In genomic region chr11:107028754-107029153, GRCm38 (mm10) we compare ENCODE assay signal across 9 mouse cellular contexts. TPM values are rescaled to one million over a fixed set of nuclear protein-coding genes. Genes with fewer than 3 reads are reported as not detected.
A peak's percentile ranks its signal among the peaks of the same experiment; 100 is the strongest.
DNase-seq lines count a peak whose midpoint lies in the region; ATAC-seq and TF ChIP-seq lines count a peak whose summit lies in the region.
"Had no signal": no experiment of that assay in that cellular context is flagged by ENCODE, and none has a peak within 500 bp of the region (broad histone marks: within the 10 kb centered on the region; RNA-seq: fewer than 3 reads in every experiment).

No protein-coding gene starts in this region.

- TF ChIP-seq CTCF in ES-Bruce4 (IDR thresholded peaks at IDR 0.05; ENCODE audit: low read depth, low read length): no peak

- peak overlapping the region; percentile 99 for H3K4me2 ChIP-seq in heart, embryonic 14.5 days (ENCODE audit: low read length)
- H3K4me2 ChIP-seq in forebrain, embryonic 15.5 days (replicated peaks): peak overlapping the region; percentile 89
- peak overlapping the region; percentile 86 for H3K4me2 ChIP-seq in liver, embryonic 16.5 days (ENCODE audit: low read depth, low read length)

- H3K27ac ChIP-seq in heart, embryonic 14.5 days (replicated peaks in 1 of 2; ENCODE audit: control insufficient read depth in 1 of 2, insufficient read depth in 1 of 2, low read depth in 2 of 2, low read length in 2 of 2): peak overlapping the region in 1 of 2 experiments; percentile 74; a peak in 2 of 4 replicates
- no peak overlapping the region for H3K27ac ChIP-seq in ES-Bruce4 (ENCODE audit: insufficient read depth, low read length)
- peak overlapping the region; percentile 93 for H3K27ac ChIP-seq in forebrain, embryonic 15.5 days (replicated peaks)
- peak overlapping the region; percentile 79 for H3K27ac ChIP-seq in liver, embryonic 16.5 days (ENCODE audit: low read length)

- peak overlapping the region; percentile 76 for H3K9ac ChIP-seq in heart, embryonic 14.5 days (ENCODE audit: low read length)
- H3K9ac ChIP-seq in ES-Bruce4 (ENCODE audit: low read depth, poor library complexity, severe bottlenecking): peak overlapping the region; percentile 37
- H3K9ac ChIP-seq in forebrain, embryonic 15.5 days (replicated peaks): peak overlapping the region; percentile 70
- H3K9ac ChIP-seq in liver, embryonic 16.5 days (ENCODE audit: low read depth, low read length): peak overlapping the region; percentile 74; the same call in 1 of the 2 replicates

- no peaks in the 10 kb centered on the region; the same call in 1 of the 2 replicates for H3K36me3 ChIP-seq in heart, embryonic 14.5 days (ENCODE audit: control insufficient read depth, insufficient read depth, low read length)
- no peaks in the 10 kb centered on the region for H3K36me3 ChIP-seq in ES-Bruce4 (ENCODE audit: control insufficient read depth, insufficient read depth, low read length, poor library complexity, severe bottlenecking)
- no peaks in the 10 kb centered on the region for H3K36me3 ChIP-seq in forebrain, embryonic 15.5 days
- no peaks in the 10 kb centered on the region for H3K36me3 ChIP-seq in liver, embryonic 16.5 days (ENCODE audit: control insufficient read depth, insufficient read depth)

- no peak for DNase-seq in heart, adult 9 months (ENCODE audit: low spot score in 2 of 2)
- DNase-seq in embryo, embryonic 10 days (ENCODE audit: low spot score): no peak
- no peak for DNase-seq in cerebellum, adult 9-10 months
- no peak for DNase-seq in gastrocnemius, postnatal 36 days

- H3K4me3 ChIP-seq in heart, embryonic 14.5 days (ENCODE audit: control insufficient read depth in 1 of 2, insufficient read depth in 1 of 2, low read depth in 1 of 2, low read length in 2 of 2): peak overlapping the region; percentile 54 to 67
- peak overlapping the region; percentile 72; the same call in 1 of the 2 replicates for H3K4me3 ChIP-seq in ES-Bruce4 (ENCODE audit: low read depth, low read length)
- peak overlapping the region; percentile 80 for H3K4me3 ChIP-seq in forebrain, embryonic 15.5 days
- H3K4me3 ChIP-seq in liver, embryonic 16.5 days (ENCODE audit: low read depth, low read length): peak overlapping the region; percentile 70

- ATAC-seq in heart, embryonic 14.5 days (ENCODE audit: insufficient number of reproducible peaks, insufficient read depth, low FRiP score, low read depth): no peak
- ATAC-seq in forebrain, embryonic 15.5 days (replicated peaks): no peak
- no peak; the same call in 1 of the 2 replicates for ATAC-seq in liver, embryonic 16.5 days (ENCODE audit: low read depth)

- intact Hi-C loops in gastrocnemius, postnatal 36 days (cut with DNase I): no loop called here

- no peak for TF ChIP-seq EP300 in ES-Bruce4 (IDR thresholded peaks at IDR 0.05; ENCODE audit: insufficient read depth, low read depth, low read length)

- 67% methylated on average over 6 of the region's 6 CpGs for WGBS in heart, embryonic 14.5 days
- WGBS in forebrain, embryonic 15.5 days: 74% methylated on average over 6 of the region's 6 CpGs
- WGBS in liver, embryonic 16.5 days (ENCODE audit: insufficient replicate concordance): 69% methylated on average over 6 of the region's 6 CpGs

- H3K9me3 ChIP-seq in heart, embryonic 14.5 days (ENCODE audit: control insufficient read depth, low read length): no peaks in the 10 kb centered on the region
- no peaks in the 10 kb centered on the region for H3K9me3 ChIP-seq in ES-Bruce4 (replicated peaks; ENCODE audit: control insufficient read depth, insufficient read depth, low read length, poor library complexity, severe bottlenecking)
- H3K9me3 ChIP-seq in forebrain, embryonic 15.5 days: no peaks in the 10 kb centered on the region
- H3K9me3 ChIP-seq in liver, embryonic 16.5 days (replicated peaks; ENCODE audit: control insufficient read depth, low read length): no peaks in the 10 kb centered on the region

- no peak for TF ChIP-seq POLR2A in ES-Bruce4 (IDR thresholded peaks at IDR 0.05; ENCODE audit: insufficient read depth, low read length)

- H3K27me3 ChIP-seq in heart, embryonic 14.5 days (ENCODE audit: control insufficient read depth, insufficient read depth, low read length): peaks cover 5% of the 10 kb centered on the region; the same call in 1 of the 2 replicates
- no peaks in the 10 kb centered on the region for H3K27me3 ChIP-seq in ES-Bruce4 (ENCODE audit: control insufficient read depth, insufficient read depth, low read length, poor library complexity, severe bottlenecking)
- no peaks in the 10 kb centered on the region for H3K27me3 ChIP-seq in forebrain, embryonic 15.5 days
- peaks cover 44% of the 10 kb centered on the region for H3K27me3 ChIP-seq in liver, embryonic 16.5 days (ENCODE audit: control insufficient read depth, insufficient read depth, low read depth, low read length)
- H3K27me3 ChIP-seq: Patski had no signal

- peaks cover 16 to 19% of the 10 kb centered on the region in 2 experiments for H3K4me1 ChIP-seq in heart, embryonic 14.5 days (ENCODE audit: control insufficient read depth in 2 of 2, insufficient read depth in 2 of 2, low read length in 2 of 2)
- H3K4me1 ChIP-seq in ES-Bruce4 (ENCODE audit: control insufficient read depth, insufficient read depth, low read length): peaks cover 4% of the 10 kb centered on the region
- H3K4me1 ChIP-seq in forebrain, embryonic 15.5 days: peaks cover 35% of the 10 kb centered on the region
- peaks cover 14% of the 10 kb centered on the region for H3K4me1 ChIP-seq in liver, embryonic 16.5 days (ENCODE audit: control insufficient read depth, low read depth, low read length)

RNA-seq across cellular contexts. Expression of gene 1810010H24Rik, which starts 3.3 kb away (rescaled TPM):
- polyA plus RNA-seq in heart, embryonic 14.5 days (2014; fragmentation: Nextera tagmentation; extraction: Ambion mirVana): 3.1 and 4.1 TPM in 2 replicates
- polyA plus RNA-seq in ES-Bruce4 (2011; ENCODE audit: insufficient read depth, insufficient read length, low read depth, missing spikeins): 1.4 and 3.0 TPM in 2 replicates
- 4.0 and 5.7 TPM in 2 replicates for polyA plus RNA-seq in forebrain, embryonic 15.5 days (2015; fragmentation: Nextera tagmentation; extraction: Ambion mirVana)
- 2.2 TPM in 2 replicates for polyA plus RNA-seq in liver, embryonic 16.5 days (2015; fragmentation: Nextera tagmentation; extraction: Ambion mirVana)
- total RNA-seq in gastrocnemius, postnatal 36 days (2021): 1 to 10 TPM in 1 of 2 experiments, under 1 TPM in 1; 0.64 to 1.3 TPM

RNA-seq across cellular contexts. Expression of gene Kpna2, which starts 29.4 kb away (rescaled TPM):
- 228 and 258 TPM in 2 replicates for polyA plus RNA-seq in heart, embryonic 14.5 days (2014; fragmentation: Nextera tagmentation; extraction: Ambion mirVana)
- 487 and 560 TPM in 2 replicates for polyA plus RNA-seq in ES-Bruce4 (2011; ENCODE audit: insufficient read depth, insufficient read length, low read depth, missing spikeins)
- polyA plus RNA-seq in forebrain, embryonic 15.5 days (2015; fragmentation: Nextera tagmentation; extraction: Ambion mirVana): 262 and 282 TPM in 2 replicates
- polyA plus RNA-seq in liver, embryonic 16.5 days (2015; fragmentation: Nextera tagmentation; extraction: Ambion mirVana): 216 and 237 TPM in 2 replicates
- 10 to 100 TPM; 14.4 to 16.7 TPM for total RNA-seq in gastrocnemius, postnatal 36 days (2021)
